Mouse (Mus musculus) liver, adult 2 months (tissue): ENCODE results near the gene 1810043G02Rik. TPM values are rescaled to one million over a fixed set of nuclear protein-coding genes. Genes with fewer than 3 reads are reported as not detected.

Experiments
- DNase-seq: peaks from one replicate; pipeline ENCODE4 v3.0.0-alpha.2; 2011; ENCODE audit warnings: low read depth, low spot score; ENCODE audit errors: extremely low read depth
- H3K27ac ChIP-seq: fragments of 200-500 bp; replicated peaks from 2 replicates; pipeline ENCODE4 v1.5.1; 2012; ENCODE audit warnings: low read depth, mild to moderate bottlenecking, control low read depth, inconsistent platforms, low read length; ENCODE audit not compliant: insufficient read depth
- H3K27me3 ChIP-seq: fragments of 200-500 bp; 2 replicates; pipeline ENCODE4 v1.6.1; 2012; ENCODE audit warnings: mild to moderate bottlenecking, moderate library complexity, low read length, inconsistent platforms; ENCODE audit not compliant: control insufficient read depth, insufficient read depth
- H3K36me3 ChIP-seq: fragments of 200-500 bp; 2 replicates; pipeline ENCODE4 v1.6.1; 2012; ENCODE audit warnings: low read length, inconsistent platforms; ENCODE audit not compliant: control insufficient read depth, insufficient read depth
- H3K4me1 ChIP-seq: fragments of 200-500 bp; 2 replicates; pipeline ENCODE4 v1.6.1; 2011; ENCODE audit warnings: low read length; ENCODE audit not compliant: control insufficient read depth, insufficient read depth
- H3K4me3 ChIP-seq: fragments of 200-500 bp; 2 replicates; pipeline ENCODE4 v1.5.1; 2011; ENCODE audit warnings: low read depth, mild to moderate bottlenecking, control low read depth, low read length, moderate library complexity; ENCODE audit not compliant: insufficient read depth
- H3K79me2 ChIP-seq: fragments of 200-500 bp; 2 replicates; pipeline ENCODE4 v1.6.1; 2012; ENCODE audit warnings: inconsistent platforms, mild to moderate bottlenecking, low read length, moderate library complexity; ENCODE audit not compliant: control insufficient read depth, insufficient read depth
- H3K9ac ChIP-seq: fragments of 200-500 bp; 2 replicates; pipeline ENCODE4 v1.6.1; 2012; ENCODE audit warnings: low read depth, mild to moderate bottlenecking, control low read depth, inconsistent platforms, low read length
- CTCF ChIP-seq: fragments of 200-500 bp; IDR thresholded peaks from 2 replicates; pipeline ENCODE4 v1.5.1; 2011; ENCODE audit warnings: low read depth, low read length, control low read depth
- POLR2A ChIP-seq: fragments of 200-500 bp; IDR thresholded peaks from 2 replicates; pipeline ENCODE4 v1.6.1; 2011; ENCODE audit warnings: low read length, control low read depth; ENCODE audit not compliant: insufficient read depth; ENCODE audit errors: extremely low read depth
- WGBS: fragments of 180-500 bp; shearing (Covaris S2); methylation state at CpG from one replicate; pipeline ENCODE4 v1.1.7; 2018; 5-methylcytosine and 5-hydroxymethylcytosine counted together
- polyA plus RNA-seq: library from polyadenylated mRNA; depleted of rRNA; stranded (reverse); fragments of >200 nt; gene quantifications from 2 replicates; pipeline ENCODE4 v1.2.3, GENCODE M21; 2012
- total RNA-seq: library from RNA; depleted of rRNA; stranded (reverse); fragments of >200 nt; gene quantifications from 2 replicates; pipeline ENCODE4 v1.2.3, GENCODE M21; 2014

The 1810043G02Rik gene
- total and polyA plus RNA-seq, 2 experiments, result 5.9 to 13.2 TPM

GRCm38 (mm10) chr10:78000200-78000599, 21.9 kb downstream of the 1810043G02Rik start:
- no peak overlapping the region for H3K27ac ChIP-seq

DNA sequence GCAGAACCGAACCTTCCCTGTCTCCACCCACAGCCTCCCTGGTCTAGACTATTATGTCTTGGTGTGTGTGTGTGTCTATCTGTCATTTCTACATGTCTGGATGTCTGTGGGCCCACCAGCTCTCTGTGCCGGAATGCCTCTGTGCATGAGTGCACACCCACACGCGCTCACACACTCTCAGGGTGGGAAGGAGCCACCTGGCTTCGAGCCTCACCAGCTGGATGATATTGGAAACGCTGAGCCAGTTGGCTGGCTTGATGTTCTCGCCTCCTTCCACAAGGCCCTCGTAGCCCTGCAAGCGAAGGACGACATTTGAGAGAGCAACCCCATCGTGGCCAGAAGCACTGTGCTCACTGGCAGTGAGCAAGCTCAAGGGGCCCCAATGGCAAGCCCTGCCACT, 23.5 kb downstream of the 1810043G02Rik start:
- H3K36me3 ChIP-seq, result peaks cover 2% of the 10 kb centered on the region; the same call in 1 of the 2 replicates
- no peaks in the 10 kb centered on the region for H3K4me1 ChIP-seq
- 0 out of 2 replicates have a peak, but pooled peaks cover 3% of the 10 kb centered on the region for H3K79me2 ChIP-seq
- H3K9ac ChIP-seq, result no peak overlapping the region
- DNase-seq, result no peak
- TF ChIP-seq CTCF, result no peak
- TF ChIP-seq POLR2A, result no peak
- no peaks in the 10 kb centered on the region for H3K27me3 ChIP-seq
- no peak overlapping the region for H3K4me3 ChIP-seq
- WGBS, result 94% methylated on average over 11 of the region's 11 CpGs
- H3K27ac ChIP-seq, result no peak overlapping the region

More at GRCm38 (mm10) chr10:78000200-78000599, 21.9 kb downstream of the 1810043G02Rik start:
- Histone ChIP-seq H3K9ac (no peak overlapping the region), H3K4me1 (no peaks in the 10 kb centered on the region), H3K27me3 (no peaks in the 10 kb centered on the region), H3K36me3 (peaks cover 3% of the 10 kb centered on the region; the same call in 1 of the 2 replicates), H3K4me3 (no peak overlapping the region), H3K79me2 (no peaks in the 10 kb centered on the region)
- DNase-seq, result no peak
- 95% methylated on average over 5 of the region's 5 CpGs for WGBS
- TF ChIP-seq CTCF, result no peak
- no peak for TF ChIP-seq POLR2A

DNA sequence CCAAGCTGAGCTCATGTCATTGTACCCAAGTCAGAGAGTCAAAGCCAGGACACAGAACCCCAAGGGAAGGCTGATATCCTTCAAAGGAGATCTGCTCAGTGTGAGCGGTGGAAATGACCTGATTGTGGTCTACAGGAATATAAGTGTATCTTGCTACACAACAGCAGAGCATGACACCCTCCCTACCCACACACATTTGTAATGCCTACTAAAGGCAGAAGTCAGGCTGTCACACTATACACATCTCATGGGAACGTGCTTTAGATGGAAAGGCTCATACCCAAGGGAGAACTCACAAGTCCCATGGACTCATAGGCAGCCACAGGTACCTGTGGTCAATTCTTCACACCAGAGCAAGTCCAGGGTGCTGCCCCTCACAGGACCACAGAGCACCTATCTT, 24.0 kb downstream of the 1810043G02Rik start:
- peaks cover 2% of the 10 kb centered on the region; the same call in 1 of the 2 replicates for H3K36me3 ChIP-seq
- no peak for DNase-seq
- no peaks in the 10 kb centered on the region; the same call in 1 of the 2 replicates for H3K4me1 ChIP-seq
- 0 out of 2 replicates have a peak, but pooled peaks cover 3% of the 10 kb centered on the region for H3K79me2 ChIP-seq
- H3K27ac ChIP-seq, result no peak overlapping the region
- H3K4me3 ChIP-seq, result no peak overlapping the region
- TF ChIP-seq POLR2A (no peak), CTCF (no peak)
- H3K9ac ChIP-seq, result no peak overlapping the region
- H3K27me3 ChIP-seq, result no peaks in the 10 kb centered on the region
- WGBS, result 98% methylated on average over 2 of the region's 2 CpGs

DNA sequence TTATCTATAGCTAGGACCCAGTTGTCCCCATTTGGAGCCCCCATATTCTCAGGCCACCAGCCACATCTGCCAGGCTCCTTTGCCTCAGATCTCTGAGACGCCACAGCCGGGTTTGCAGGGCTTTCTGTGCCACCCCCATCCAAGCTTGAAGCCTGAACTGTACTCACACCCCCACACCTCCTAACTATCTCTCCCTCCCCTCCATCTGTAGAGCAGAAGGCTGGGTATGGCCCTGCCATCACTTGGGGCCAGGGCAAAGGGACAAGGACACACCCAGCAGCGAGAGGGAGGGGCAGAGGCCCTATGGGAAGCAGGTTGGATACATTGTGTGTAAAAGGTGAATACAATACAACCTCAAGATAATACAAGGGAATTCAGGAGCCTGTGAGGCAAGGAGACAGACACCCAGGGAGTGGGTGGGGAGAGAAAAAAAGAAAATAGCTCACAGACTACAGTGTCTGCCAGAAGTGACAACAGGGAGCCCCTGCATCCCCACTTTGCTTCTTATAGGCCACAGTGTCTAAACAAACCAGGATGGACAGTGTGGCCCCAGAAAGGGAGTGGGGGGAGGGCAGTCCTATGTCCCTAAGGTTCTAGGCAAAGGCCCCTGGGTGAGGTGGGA, 26.3 kb downstream of the 1810043G02Rik start:
- peaks cover 7% of the 10 kb centered on the region; the same call in 1 of the 2 replicates for H3K79me2 ChIP-seq
- 91% methylated on average over 3 of the region's 3 CpGs for WGBS
- no peak overlapping the region for H3K9ac ChIP-seq
- no peak overlapping the region for H3K27ac ChIP-seq
- TF ChIP-seq POLR2A (no peak), CTCF (no peak)
- no peak overlapping the region for H3K4me3 ChIP-seq
- H3K27me3 ChIP-seq, result no peaks in the 10 kb centered on the region
- no peak for DNase-seq
- H3K36me3 ChIP-seq, result peaks cover 2% of the 10 kb centered on the region; the same call in 1 of the 2 replicates
- peaks cover 11% of the 10 kb centered on the region for H3K4me1 ChIP-seq

DNA sequence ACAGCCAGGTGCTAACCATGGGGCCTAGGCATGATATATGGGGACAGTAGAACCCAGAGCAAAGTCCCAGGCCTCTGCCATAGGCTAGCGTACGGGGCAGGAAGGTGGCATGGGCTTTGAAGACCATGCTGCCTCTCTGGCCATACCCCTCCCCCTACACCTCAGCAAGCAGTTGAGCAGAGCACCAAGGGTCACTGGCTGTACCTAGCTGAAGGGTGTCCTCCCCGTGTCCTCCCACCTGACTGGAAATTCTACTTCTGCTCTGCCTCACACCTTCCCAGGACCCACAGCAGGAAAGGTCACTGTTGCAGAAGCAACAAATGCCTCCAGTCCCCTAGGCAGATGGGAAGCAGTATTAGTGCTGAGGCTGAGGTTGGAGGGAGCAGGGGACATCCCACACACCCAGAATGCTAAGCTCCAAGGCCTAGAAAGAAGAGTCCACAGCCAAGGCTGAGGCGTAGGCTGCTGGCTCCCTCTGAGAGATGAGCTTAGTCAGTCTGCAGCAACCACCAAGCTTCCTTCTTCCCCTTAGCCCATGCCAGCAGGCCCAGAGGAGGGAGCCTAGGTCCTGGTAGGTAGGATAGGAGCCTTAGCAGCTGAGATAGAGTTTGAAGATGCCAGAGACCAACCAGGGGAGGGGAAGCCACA, 27.6 kb downstream of the 1810043G02Rik start:
- H3K9ac ChIP-seq, result no peak overlapping the region
- no peak for DNase-seq
- no peak overlapping the region for H3K27ac ChIP-seq
- 89% methylated on average over 4 of the region's 4 CpGs for WGBS
- peaks cover 1% of the 10 kb centered on the region; the same call in 1 of the 2 replicates for H3K36me3 ChIP-seq
- H3K27me3 ChIP-seq, result no peaks in the 10 kb centered on the region
- no peak overlapping the region for H3K4me3 ChIP-seq
- peaks cover 7% of the 10 kb centered on the region; the same call in 1 of the 2 replicates for H3K79me2 ChIP-seq
- H3K4me1 ChIP-seq, result peaks cover 13% of the 10 kb centered on the region
- TF ChIP-seq POLR2A, result no peak
- TF ChIP-seq CTCF, result no peak

DNA sequence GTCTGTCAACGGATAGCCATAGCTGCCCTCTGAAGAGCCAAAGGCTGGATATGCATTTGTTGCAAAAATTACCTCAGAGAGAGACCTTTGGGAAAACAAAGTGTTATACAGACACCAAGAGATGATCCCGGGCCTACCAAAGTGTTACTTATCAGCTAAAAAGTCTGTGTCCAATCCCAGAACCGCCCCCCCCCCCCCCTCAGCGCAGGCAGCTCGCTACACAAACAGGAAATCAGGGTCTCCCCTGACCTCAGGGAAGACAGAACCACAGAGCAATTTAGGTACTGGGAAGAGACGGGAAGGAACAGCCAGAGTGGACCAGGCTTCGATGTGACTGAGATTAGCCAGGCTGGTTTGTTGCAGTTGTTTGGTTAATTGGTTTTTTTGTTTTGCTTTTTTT, 28.9 kb downstream of the 1810043G02Rik start:
- H3K4me1 ChIP-seq, result peaks cover 13% of the 10 kb centered on the region

More for the DNA sequence above, 28.9 kb downstream of the 1810043G02Rik start:
- H3K79me2 ChIP-seq, result peaks cover 7% of the 10 kb centered on the region; the same call in 1 of the 2 replicates
- H3K36me3 ChIP-seq, result no peaks in the 10 kb centered on the region
- no peak for DNase-seq
- WGBS, result 38% methylated on average over 7 of the region's 7 CpGs
- no peaks in the 10 kb centered on the region for H3K27me3 ChIP-seq
- no peak overlapping the region for H3K27ac ChIP-seq
- H3K4me3 ChIP-seq, result no peak overlapping the region
- TF ChIP-seq CTCF (no peak), POLR2A (no peak)
- H3K9ac ChIP-seq, result no peak overlapping the region
